Mouse (Mus musculus) stomach, embryonic 14.5 days (tissue): ENCODE measurements around the gene Nf1. TPM values are rescaled to one million over a fixed set of nuclear protein-coding genes. Genes with fewer than 3 reads are reported as not detected.
A peak's percentile ranks its signal among the peaks of the same experiment; 100 is the strongest.

ENCODE experiments used
- ATAC-seq: fragments of 200-750 bp; cut with Nextera tagmentation; 2 replicates; pipeline ENCODE4 v1.8.0; 2017; ENCODE audit warnings: low read depth, moderate TSS enrichment; ENCODE audit not compliant: insufficient number of reproducible peaks, insufficient read depth, low FRiP score
- H3K27ac ChIP-seq: fragments of 300-500 bp; sonication (generic); 2 replicates; pipeline ENCODE4 v1.5.1; 2014; ENCODE audit warnings: mild to moderate bottlenecking, low read length, moderate library complexity, mixed read lengths
- H3K27me3 ChIP-seq: fragments of 300-500 bp; sonication (generic); 2 replicates; pipeline ENCODE4 v1.6.1; 2014; ENCODE audit warnings: low read length, control low read depth, mixed read lengths; ENCODE audit not compliant: control insufficient read depth, insufficient read depth
- H3K36me3 ChIP-seq: fragments of 300-500 bp; sonication (generic); 2 replicates; pipeline ENCODE4 v1.6.1; 2014; ENCODE audit warnings: mild to moderate bottlenecking, control low read depth, low read length, moderate library complexity, mixed read lengths; ENCODE audit not compliant: control insufficient read depth, insufficient read depth
- H3K4me1 ChIP-seq: fragments of 300-500 bp; sonication (generic); 2 replicates; pipeline ENCODE4 v1.6.1; 2014; ENCODE audit warnings: low read length, control low read depth, mixed read lengths; ENCODE audit not compliant: control insufficient read depth, insufficient read depth
- H3K4me2 ChIP-seq: fragments of 300-500 bp; sonication (generic); replicated peaks from 2 replicates; pipeline ENCODE4 v1.6.1; 2014; ENCODE audit warnings: low read depth, low read length, control low read depth
- H3K4me3 ChIP-seq: fragments of 300-500 bp; sonication (generic); 2 replicates; pipeline ENCODE4 v1.5.1; 2014; ENCODE audit warnings: low read depth, low read length, control low read depth
- H3K9ac ChIP-seq: fragments of 300-500 bp; sonication (generic); replicated peaks from 2 replicates; pipeline ENCODE4 v1.6.1; 2014; ENCODE audit warnings: low read depth, mild to moderate bottlenecking, control low read depth, low read length, moderate library complexity, mixed read lengths
- H3K9me3 ChIP-seq: fragments of 300-500 bp; sonication (generic); 2 replicates; pipeline ENCODE4 v1.6.1; 2016; ENCODE audit warnings: low read depth, low read length, control low read depth; ENCODE audit not compliant: control insufficient read depth
- WGBS: fragments of 180-500 bp; shearing (Covaris S2); extraction: QIAGEN DNeasy Blood & Tissue Kit; methylation state at CpG from one replicate; pipeline ENCODE4 v1.1.7; 2014; 5-methylcytosine and 5-hydroxymethylcytosine counted together
- polyA plus RNA-seq: library from polyadenylated mRNA; unstranded; fragments of >200 nt; fragmentation: Nextera tagmentation; extraction: Ambion mirVana; gene quantifications from 2 replicates; pipeline ENCODE4 v1.2.1, GENCODE M21; 2014

The Nf1 gene
- polyA plus RNA-seq, 1 experiment from 2014 or later, result 16.9 TPM

GRCm38 (mm10) chr11:79614880-79615279 lies 275.4 kb downstream of the Nf1 start:
- Histone ChIP-seq H3K27me3 (no peaks in the 10 kb centered on the region), H3K9ac (no peak overlapping the region), H3K4me2 (no peak overlapping the region), H3K27ac (no peak overlapping the region), H3K36me3 (no peaks in the 10 kb centered on the region), H3K9me3 (no peaks in the 10 kb centered on the region), H3K4me1 (peaks cover 11% of the 10 kb centered on the region), H3K4me3 (no peak overlapping the region)
- ATAC-seq, result no peak
- WGBS, result 78% methylated on average over 3 of the region's 3 CpGs

- Histone ChIP-seq H3K9ac (no peak overlapping the region), H3K36me3 (no peaks in the 10 kb centered on the region), H3K4me1 (peaks cover 11% of the 10 kb centered on the region), H3K4me2 (no peak overlapping the region), H3K9me3 (no peaks in the 10 kb centered on the region), H3K4me3 (no peak overlapping the region), H3K27me3 (no peaks in the 10 kb centered on the region), H3K27ac (no peak overlapping the region)
- WGBS, result 59% methylated on average over 5 of the region's 5 CpGs
- ATAC-seq, result no peak
Measured at GRCm38 (mm10) chr11:79615871-79616270, 276.4 kb downstream of the Nf1 start.

GRCm38 (mm10) chr11:79617991-79618390 lies 278.5 kb downstream of the Nf1 start:
- Histone ChIP-seq H3K4me2 (no peak overlapping the region), H3K4me3 (no peak overlapping the region), H3K27me3 (no peaks in the 10 kb centered on the region), H3K27ac (no peak overlapping the region), H3K4me1 (no peaks in the 10 kb centered on the region), H3K9ac (no peak overlapping the region), H3K9me3 (no peaks in the 10 kb centered on the region), H3K36me3 (no peaks in the 10 kb centered on the region)
- no peak for ATAC-seq
- WGBS, result 92% methylated on average over 8 of the region's 8 CpGs

GRCm38 (mm10) chr11:79623029-79623428 lies 283.5 kb downstream of the Nf1 start:
- ATAC-seq, result no peak
- 84% methylated on average over 5 of the region's 5 CpGs for WGBS

GRCm38 (mm10) chr11:79624801-79625302 lies 285.4 kb downstream of the Nf1 start:
- 0 out of 2 replicates have a peak, but pooled peaks have one; percentile 56 for ATAC-seq
- Histone ChIP-seq H3K9ac (no peak overlapping the region), H3K4me1 (no peaks in the 10 kb centered on the region), H3K9me3 (no peaks in the 10 kb centered on the region), H3K36me3 (no peaks in the 10 kb centered on the region), H3K27me3 (no peaks in the 10 kb centered on the region), H3K4me2 (no peak overlapping the region), H3K4me3 (no peak overlapping the region), H3K27ac (no peak overlapping the region)
- 18% methylated on average over 4 of the region's 4 CpGs for WGBS

More at GRCm38 (mm10) chr11:79623029-79623428, 283.5 kb downstream of the Nf1 start:
- Histone ChIP-seq H3K4me1 (no peaks in the 10 kb centered on the region), H3K27ac (no peak overlapping the region), H3K9me3 (no peaks in the 10 kb centered on the region), H3K4me2 (no peak overlapping the region), H3K9ac (no peak overlapping the region), H3K27me3 (no peaks in the 10 kb centered on the region), H3K36me3 (no peaks in the 10 kb centered on the region), H3K4me3 (no peak overlapping the region)

GRCm38 (mm10) chr11:79628716-79629115 lies 289.2 kb downstream of the Nf1 start:
- H3K9me3 ChIP-seq, result no peaks in the 10 kb centered on the region
- H3K4me2 ChIP-seq, result no peak overlapping the region
- H3K4me3 ChIP-seq, result no peak overlapping the region
- H3K27ac ChIP-seq, result no peak overlapping the region
- no peaks in the 10 kb centered on the region for H3K4me1 ChIP-seq
- H3K27me3 ChIP-seq, result no peaks in the 10 kb centered on the region
- H3K36me3 ChIP-seq, result no peaks in the 10 kb centered on the region
- WGBS, result 72% methylated on average over 3 of the region's 3 CpGs
- H3K9ac ChIP-seq, result no peak overlapping the region
- ATAC-seq, result no peak

GRCm38 (mm10) chr11:79629752-79630374 lies 290.4 kb downstream of the Nf1 start:
- no peaks in the 10 kb centered on the region for H3K27me3 ChIP-seq
- H3K9ac ChIP-seq, result no peak overlapping the region
- H3K36me3 ChIP-seq, result no peaks in the 10 kb centered on the region
- ATAC-seq, result no peak
- H3K9me3 ChIP-seq, result no peaks in the 10 kb centered on the region
- no peak overlapping the region for H3K4me2 ChIP-seq
- no peak overlapping the region for H3K27ac ChIP-seq
- H3K4me3 ChIP-seq, result no peak overlapping the region
- no peaks in the 10 kb centered on the region for H3K4me1 ChIP-seq
- WGBS, result 77% methylated on average over 7 of the region's 7 CpGs

- ATAC-seq, result no peak
- WGBS, result 63% methylated on average over 6 of the region's 6 CpGs
- no peak overlapping the region for H3K4me3 ChIP-seq
- no peaks in the 10 kb centered on the region for H3K27me3 ChIP-seq
- H3K36me3 ChIP-seq, result no peaks in the 10 kb centered on the region
- no peaks in the 10 kb centered on the region for H3K4me1 ChIP-seq
- H3K9ac ChIP-seq, result no peak overlapping the region
- no peak overlapping the region for H3K4me2 ChIP-seq
- H3K27ac ChIP-seq, result no peak overlapping the region
- no peaks in the 10 kb centered on the region for H3K9me3 ChIP-seq
Measured at GRCm38 (mm10) chr11:79630521-79630920, 291.0 kb downstream of the Nf1 start.
